Mouse (Mus musculus): ENCODE results near the gene Lrrc4. TPM values are rescaled to one million over a fixed set of nuclear protein-coding genes. Genes with fewer than 3 reads are reported as not detected.

Lrrc4 gene
- polyA plus RNA-seq, 1 experiment from 2014 or later: 0.16 TPM

DNA sequence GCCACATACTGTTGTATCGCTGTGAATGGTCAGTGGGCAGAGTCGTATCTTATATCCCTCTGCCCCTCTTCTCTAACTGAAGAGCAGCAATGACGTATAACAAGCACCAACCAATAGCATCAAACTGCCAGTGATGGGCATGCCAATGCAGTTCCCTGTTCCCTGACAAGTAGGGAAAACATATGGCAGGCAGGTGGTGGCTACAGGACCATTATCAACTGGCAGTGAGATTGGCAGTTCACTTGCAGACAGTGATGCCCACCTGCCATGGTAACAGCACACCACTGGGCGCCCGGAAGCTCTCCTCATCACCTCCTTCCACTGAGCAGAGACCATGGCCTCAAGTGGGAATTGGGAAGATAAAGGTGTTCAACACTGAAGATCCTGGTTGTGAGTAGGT is 175.0 kb downstream of the Lrrc4 start:
- no peak for DNase-seq (ENCODE audit: low spot score)
- H3K4me1 ChIP-seq: no peaks in the 10 kb centered on the region
- H3K36me3 ChIP-seq: peaks cover 3% of the 10 kb centered on the region; the same call in 1 of the 2 replicates
- WGBS: 92% methylated on average over 5 of the region's 5 CpGs
- H3K27ac ChIP-seq: no peak overlapping the region
- no peaks in the 10 kb centered on the region for H3K27me3 ChIP-seq (ENCODE audit: low read depth, poor library complexity, severe bottlenecking)
- no peak overlapping the region for H3K4me3 ChIP-seq
- no peaks in the 10 kb centered on the region for H3K9me3 ChIP-seq (replicated peaks)

GRCm38 (mm10) chr6:28645231-28645630 is 186.3 kb downstream of the Lrrc4 start:
- no peak overlapping the region for H3K27ac ChIP-seq
- H3K9me3 ChIP-seq (replicated peaks): no peaks in the 10 kb centered on the region
- DNase-seq (ENCODE audit: low spot score): no peak
- no peaks in the 10 kb centered on the region for H3K27me3 ChIP-seq (ENCODE audit: low read depth, poor library complexity, severe bottlenecking)
- no peaks in the 10 kb centered on the region for H3K4me1 ChIP-seq
- H3K4me3 ChIP-seq: no peak overlapping the region
- H3K36me3 ChIP-seq: no peaks in the 10 kb centered on the region

DNA sequence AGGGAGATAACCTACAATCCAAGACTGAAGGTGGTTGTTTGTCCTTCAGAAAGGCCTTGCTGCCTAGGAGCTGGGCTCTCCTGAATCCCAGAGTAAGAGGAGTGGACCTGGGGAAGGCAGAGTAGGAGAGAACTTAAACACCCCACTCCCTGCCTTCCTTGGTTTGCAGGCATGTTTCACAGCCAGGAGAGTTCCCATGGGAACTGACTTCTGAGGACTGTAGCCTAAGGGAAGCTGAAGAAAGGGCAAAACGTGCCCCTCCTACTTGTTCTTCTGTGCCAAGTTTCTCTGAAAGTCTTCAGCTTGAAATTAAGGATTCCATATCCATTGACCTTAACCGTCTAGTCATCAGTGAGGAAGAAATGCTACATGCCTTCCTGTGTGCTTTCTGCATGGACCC is 188.6 kb downstream of the Lrrc4 start:
- Histone ChIP-seq H3K9me3 (replicated peaks) (no peaks in the 10 kb centered on the region), H3K27ac (no peak overlapping the region), H3K4me1 (no peaks in the 10 kb centered on the region), H3K36me3 (no peaks in the 10 kb centered on the region), H3K27me3 (ENCODE audit: low read depth, poor library complexity, severe bottlenecking) (no peaks in the 10 kb centered on the region), H3K4me3 (no peak overlapping the region)
- 67% methylated on average over 2 of the region's 2 CpGs for WGBS
- no peak for DNase-seq (ENCODE audit: low spot score)

- Histone ChIP-seq H3K27me3 (ENCODE audit: low read depth, poor library complexity, severe bottlenecking) (no peaks in the 10 kb centered on the region), H3K4me3 (no peak overlapping the region), H3K36me3 (no peaks in the 10 kb centered on the region), H3K27ac (no peak overlapping the region), H3K9me3 (replicated peaks) (no peaks in the 10 kb centered on the region), H3K4me1 (no peaks in the 10 kb centered on the region)
- no peak for DNase-seq (ENCODE audit: low spot score)
- WGBS: 91% methylated on average over 5 of the region's 5 CpGs
These were observed 191.5 kb downstream of the Lrrc4 start for GRCm38 (mm10) chr6:28640088-28640487.

- 77% methylated on average over 6 of the region's 6 CpGs for WGBS
- H3K9me3 ChIP-seq (replicated peaks): no peaks in the 10 kb centered on the region
- DNase-seq (ENCODE audit: low spot score): no peak
- no peak overlapping the region for H3K4me3 ChIP-seq
- H3K36me3 ChIP-seq: no peaks in the 10 kb centered on the region
- no peaks in the 10 kb centered on the region for H3K4me1 ChIP-seq
- no peak overlapping the region for H3K27ac ChIP-seq
- H3K27me3 ChIP-seq (ENCODE audit: low read depth, poor library complexity, severe bottlenecking): no peaks in the 10 kb centered on the region
These were observed 195.8 kb downstream of the Lrrc4 start for GRCm38 (mm10) chr6:28635531-28636348.

GRCm38 (mm10) chr6:28635092-28635491 is 196.5 kb downstream of the Lrrc4 start:
- no peak for DNase-seq (ENCODE audit: low spot score)
- Histone ChIP-seq H3K27me3 (ENCODE audit: low read depth, poor library complexity, severe bottlenecking) (no peaks in the 10 kb centered on the region), H3K4me3 (no peak overlapping the region), H3K4me1 (no peaks in the 10 kb centered on the region), H3K36me3 (no peaks in the 10 kb centered on the region), H3K27ac (no peak overlapping the region), H3K9me3 (replicated peaks) (no peaks in the 10 kb centered on the region)
- 94% methylated on average over 1 of the region's 1 CpGs for WGBS

GRCm38 (mm10) chr6:28633656-28634055 is 197.9 kb downstream of the Lrrc4 start:
- WGBS: 67% methylated on average over 3 of the region's 3 CpGs

DNA sequence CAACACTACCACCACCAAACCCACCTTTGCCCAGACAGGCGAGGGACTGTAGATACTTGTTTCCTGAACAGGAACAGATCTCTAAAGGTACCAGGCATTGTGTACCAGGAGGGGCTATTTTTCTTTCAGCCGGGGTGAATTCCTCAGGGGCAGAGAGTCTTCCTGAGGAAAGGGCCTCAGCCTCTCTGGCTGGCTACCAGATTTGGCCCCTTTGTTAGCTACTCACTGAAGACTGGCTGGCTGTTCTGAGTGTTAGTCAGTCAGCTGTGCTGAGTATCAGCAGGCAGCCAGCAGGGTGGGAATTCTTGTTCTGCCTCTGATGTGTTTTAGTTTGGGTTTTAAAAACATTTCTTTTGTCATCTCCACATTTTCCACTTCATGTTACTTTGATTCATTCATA is 198.4 kb downstream of the Lrrc4 start:
- no peak overlapping the region for H3K27ac ChIP-seq
- WGBS: 66% methylated on average over 2 of the region's 2 CpGs
- H3K4me1 ChIP-seq: no peaks in the 10 kb centered on the region
- no peak overlapping the region for H3K4me3 ChIP-seq
- no peaks in the 10 kb centered on the region for H3K9me3 ChIP-seq (replicated peaks)
- H3K36me3 ChIP-seq: peaks cover 4% of the 10 kb centered on the region; the same call in 1 of the 2 replicates
- no peaks in the 10 kb centered on the region for H3K27me3 ChIP-seq (ENCODE audit: low read depth, poor library complexity, severe bottlenecking)
- no peak for DNase-seq (ENCODE audit: low spot score)

More at GRCm38 (mm10) chr6:28633656-28634055, 197.9 kb downstream of the Lrrc4 start:
- H3K27me3 ChIP-seq (ENCODE audit: low read depth, poor library complexity, severe bottlenecking): no peaks in the 10 kb centered on the region
- H3K9me3 ChIP-seq (replicated peaks): no peaks in the 10 kb centered on the region
- H3K27ac ChIP-seq: no peak overlapping the region
- H3K4me3 ChIP-seq: no peak overlapping the region
- no peaks in the 10 kb centered on the region for H3K36me3 ChIP-seq
- DNase-seq (ENCODE audit: low spot score): no peak
- no peaks in the 10 kb centered on the region for H3K4me1 ChIP-seq

- Histone ChIP-seq H3K4me1 (no peaks in the 10 kb centered on the region), H3K9me3 (replicated peaks) (no peaks in the 10 kb centered on the region), H3K36me3 (peaks cover 15% of the 10 kb centered on the region), H3K27ac (no peak overlapping the region), H3K27me3 (ENCODE audit: low read depth, poor library complexity, severe bottlenecking) (no peaks in the 10 kb centered on the region), H3K4me3 (no peak overlapping the region)
- 92% methylated on average over 2 of the region's 2 CpGs for WGBS
- DNase-seq (ENCODE audit: low spot score): no peak
These were observed 200.6 kb downstream of the Lrrc4 start for GRCm38 (mm10) chr6:28630926-28631325.

DNA sequence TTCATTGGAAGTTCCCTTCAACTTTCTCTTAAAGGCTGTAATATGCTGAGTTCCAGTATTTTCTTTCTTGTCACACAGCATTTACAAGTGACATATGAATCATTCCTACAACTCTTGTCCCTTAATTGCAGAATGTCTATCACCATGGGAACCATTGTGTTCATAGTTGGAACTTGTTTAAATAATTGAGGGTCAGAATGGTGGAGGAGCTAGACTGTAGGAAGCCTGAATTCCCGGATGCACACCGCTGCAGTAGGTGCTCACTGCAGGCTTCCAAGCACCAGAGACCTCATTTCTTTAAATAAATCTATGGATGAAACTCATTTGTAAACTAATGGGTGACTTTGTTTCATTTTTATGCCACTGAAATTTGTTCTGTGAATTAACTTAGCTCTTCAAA is 201.7 kb downstream of the Lrrc4 start:
- no peaks in the 10 kb centered on the region for H3K4me1 ChIP-seq
- no peak overlapping the region for H3K27ac ChIP-seq
- DNase-seq (ENCODE audit: low spot score): no peak
- peaks cover 15% of the 10 kb centered on the region for H3K36me3 ChIP-seq
- no peaks in the 10 kb centered on the region for H3K9me3 ChIP-seq (replicated peaks)
- no peak overlapping the region for H3K4me3 ChIP-seq
- 88% methylated on average over 2 of the region's 2 CpGs for WGBS
- H3K27me3 ChIP-seq (ENCODE audit: low read depth, poor library complexity, severe bottlenecking): no peaks in the 10 kb centered on the region

- no peaks in the 10 kb centered on the region for H3K9me3 ChIP-seq (replicated peaks)
- H3K27me3 ChIP-seq (ENCODE audit: low read depth, poor library complexity, severe bottlenecking): no peaks in the 10 kb centered on the region
- DNase-seq (ENCODE audit: low spot score): no peak
- H3K36me3 ChIP-seq: peaks cover 15% of the 10 kb centered on the region
- no peak overlapping the region for H3K27ac ChIP-seq
- no peaks in the 10 kb centered on the region for H3K4me1 ChIP-seq
- no peak overlapping the region for H3K4me3 ChIP-seq
- WGBS: 72% methylated on average over 1 of the region's 1 CpGs
These were observed 203.1 kb downstream of the Lrrc4 start for GRCm38 (mm10) chr6:28628408-28628807.

DNA sequence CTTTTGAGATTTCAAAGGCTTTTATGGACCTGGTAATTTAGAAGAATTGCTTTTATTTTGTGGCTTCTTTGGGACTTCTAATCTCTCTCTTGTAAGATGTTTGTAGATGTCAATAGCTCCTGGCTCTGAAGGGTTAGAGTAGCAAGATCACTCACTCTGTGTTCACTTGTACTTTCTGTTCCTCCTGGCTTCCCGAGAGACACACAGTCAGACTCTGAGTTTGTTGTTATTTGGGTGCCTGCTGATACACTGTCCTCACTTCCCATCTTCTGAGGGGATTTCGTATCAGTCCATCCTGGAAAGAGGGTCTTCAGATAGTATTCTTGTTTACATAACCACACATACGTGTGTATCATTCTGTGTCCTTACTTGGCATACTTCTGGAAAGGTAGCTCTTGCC is 208.6 kb downstream of the Lrrc4 start:
- no peak overlapping the region for H3K27ac ChIP-seq
- H3K36me3 ChIP-seq: peaks cover 10% of the 10 kb centered on the region
- H3K4me3 ChIP-seq: no peak overlapping the region
- no peaks in the 10 kb centered on the region for H3K27me3 ChIP-seq (ENCODE audit: low read depth, poor library complexity, severe bottlenecking)
- DNase-seq (ENCODE audit: low spot score): no peak
- WGBS: 86% methylated on average over 3 of the region's 3 CpGs
- no peaks in the 10 kb centered on the region for H3K9me3 ChIP-seq (replicated peaks)
- H3K4me1 ChIP-seq: 0 out of 2 replicates have a peak, but pooled peaks cover 2% of the 10 kb centered on the region

- WGBS: 81% methylated on average over 6 of the region's 6 CpGs
- no peaks in the 10 kb centered on the region for H3K27me3 ChIP-seq (ENCODE audit: low read depth, poor library complexity, severe bottlenecking)
- peaks cover 10% of the 10 kb centered on the region for H3K36me3 ChIP-seq
- no peak overlapping the region for H3K27ac ChIP-seq
- no peak for DNase-seq (ENCODE audit: low spot score)
- no peaks in the 10 kb centered on the region for H3K9me3 ChIP-seq (replicated peaks)
- H3K4me3 ChIP-seq: no peak overlapping the region
- H3K4me1 ChIP-seq: 0 out of 2 replicates have a peak, but pooled peaks cover 2% of the 10 kb centered on the region
These were observed 209.0 kb downstream of the Lrrc4 start for GRCm38 (mm10) chr6:28622522-28622921.
